18 mouse cellular contexts compared by ENCODE assay signal in genomic region chr13:6627352-6627751, GRCm38 (mm10). TPM values are rescaled to one million over a fixed set of nuclear protein-coding genes. Genes with fewer than 3 reads are reported as not detected.
A peak's percentile ranks its signal among the peaks of the same experiment; 100 is the strongest.
DNase-seq lines count a peak whose midpoint lies in the region; ATAC-seq and TF ChIP-seq lines count a peak whose summit lies in the region.
"Had no signal": no experiment of that assay in that cellular context is flagged by ENCODE, and none has a peak within 500 bp of the region (broad histone marks: within the 10 kb centered on the region; RNA-seq: fewer than 3 reads in every experiment).

No protein-coding gene starts in this region.

- intact Hi-C loops in gastrocnemius, adult 2 months (cut with DNase I): no loop called here

- no peaks in the 10 kb centered on the region for H3K9me3 ChIP-seq in midbrain, embryonic 11.5 days (ENCODE audit: control insufficient read depth, low read length)
- no peaks in the 10 kb centered on the region for H3K9me3 ChIP-seq in midbrain, embryonic 14.5 days (ENCODE audit: control insufficient read depth, low read length)
- no peaks in the 10 kb centered on the region for H3K9me3 ChIP-seq in hindbrain, embryonic 16.5 days (ENCODE audit: control insufficient read depth, low read length)
- H3K9me3 ChIP-seq: heart, embryonic 13.5 days; hindbrain, embryonic 10.5 days; midbrain, embryonic 10.5 days had no signal

- no peak overlapping the region for H3K9ac ChIP-seq in midbrain, embryonic 11.5 days (ENCODE audit: low read length)
- H3K9ac ChIP-seq in midbrain, embryonic 14.5 days (replicated peaks; ENCODE audit: low read length): no peak overlapping the region
- H3K9ac ChIP-seq in hindbrain, embryonic 16.5 days (ENCODE audit: low read depth, low read length): no peak overlapping the region
- H3K9ac ChIP-seq: heart, embryonic 13.5 days had no signal

- peak; percentile 35; the same call in 1 of the 2 replicates for TF ChIP-seq CTCF in gastrocnemius, adult 2 months (IDR thresholded peaks at IDR 0.05)

- 97% methylated on average over 3 of the region's 3 CpGs for WGBS in midbrain, embryonic 11.5 days
- 96% methylated on average over 3 of the region's 3 CpGs for WGBS in midbrain, embryonic 14.5 days
- WGBS in hindbrain, embryonic 16.5 days: 96% methylated on average over 3 of the region's 3 CpGs

- DNase-seq in gastrocnemius, adult 2 months: no peak
- DNase-seq in gastrocnemius, adult 8-10 months (ENCODE audit: low spot score in 2 of 2): no peak
- peak; percentile 39 for DNase-seq in midbrain, embryonic 11.5 days (ENCODE audit: low spot score, missing footprints)
- DNase-seq in midbrain, embryonic 14.5 days: no peak
- no peak for DNase-seq in ovary, postnatal 36 days (ENCODE audit: low spot score)
- DNase-seq in adrenal gland, postnatal 4 days (ENCODE audit: low spot score in 2 of 2): no peak
- DNase-seq: adrenal gland, postnatal 36 days; cerebellum, postnatal 10 days; gastrocnemius, postnatal 14 days; kidney, adult 11 months; kidney, postnatal 25 days; right cerebral cortex, postnatal 14 days had no signal

- no peak overlapping the region for H3K27ac ChIP-seq in gastrocnemius, adult 2 months
- no peak overlapping the region for H3K27ac ChIP-seq in midbrain, embryonic 11.5 days (ENCODE audit: low read depth, low read length)
- no peak overlapping the region for H3K27ac ChIP-seq in midbrain, embryonic 14.5 days (replicated peaks; ENCODE audit: low read depth, low read length)
- no peak overlapping the region for H3K27ac ChIP-seq in hindbrain, embryonic 16.5 days (ENCODE audit: low read depth, low read length)
- H3K27ac ChIP-seq: heart, embryonic 13.5 days; hindbrain, embryonic 10.5 days; midbrain, embryonic 10.5 days had no signal

- no peaks in the 10 kb centered on the region for H3K27me3 ChIP-seq in midbrain, embryonic 11.5 days (ENCODE audit: control insufficient read depth, insufficient read depth, low read length)
- H3K27me3 ChIP-seq in midbrain, embryonic 14.5 days (ENCODE audit: control insufficient read depth, insufficient read depth, low read length): no peaks in the 10 kb centered on the region
- H3K27me3 ChIP-seq in hindbrain, embryonic 16.5 days (replicated peaks; ENCODE audit: control insufficient read depth, insufficient read depth, low read length): no peaks in the 10 kb centered on the region
- H3K27me3 ChIP-seq: heart, embryonic 13.5 days had no signal

- H3K4me3 ChIP-seq in gastrocnemius, adult 2 months: no peak overlapping the region
- H3K4me3 ChIP-seq in midbrain, embryonic 11.5 days (ENCODE audit: low read depth, low read length): no peak overlapping the region
- no peak overlapping the region for H3K4me3 ChIP-seq in midbrain, embryonic 14.5 days (replicated peaks; ENCODE audit: low read depth, low read length)
- no peak overlapping the region for H3K4me3 ChIP-seq in hindbrain, embryonic 16.5 days (ENCODE audit: low read length)
- H3K4me3 ChIP-seq: heart, embryonic 13.5 days; hindbrain, embryonic 10.5 days; midbrain, embryonic 10.5 days had no signal

- no peaks in the 10 kb centered on the region for H3K36me3 ChIP-seq in midbrain, embryonic 11.5 days (ENCODE audit: control insufficient read depth, insufficient read depth, low read length)
- no peaks in the 10 kb centered on the region for H3K36me3 ChIP-seq in midbrain, embryonic 14.5 days (ENCODE audit: control insufficient read depth, insufficient read depth, low read length)
- H3K36me3 ChIP-seq in hindbrain, embryonic 16.5 days (ENCODE audit: control insufficient read depth, insufficient read depth, low read length): no peaks in the 10 kb centered on the region
- H3K36me3 ChIP-seq: hindbrain, embryonic 10.5 days; midbrain, embryonic 10.5 days had no signal

- ATAC-seq in midbrain, embryonic 11.5 days (ENCODE audit: low FRiP score): no peak
- no peak for ATAC-seq in midbrain, embryonic 14.5 days (ENCODE audit: low FRiP score, low TSS enrichment)
- peak; percentile 20 to 31; a peak in 1 of 4 replicates for ATAC-seq in hematopoietic stem cell, adult 5-6 weeks (replicated peaks in 1 of 2; ENCODE audit: insufficient read depth in 1 of 2, low FRiP score in 2 of 2, low TSS enrichment in 1 of 2, low read depth in 1 of 2, poor library complexity in 2 of 2, severe bottlenecking in 2 of 2)
- ATAC-seq in hindbrain, embryonic 16.5 days: no peak
- ATAC-seq: forebrain, embryonic 14.5 days had no signal

- H3K4me1 ChIP-seq in midbrain, embryonic 11.5 days (ENCODE audit: control insufficient read depth, insufficient read depth, low read length): no peaks in the 10 kb centered on the region
- H3K4me1 ChIP-seq in midbrain, embryonic 14.5 days (ENCODE audit: control insufficient read depth, insufficient read depth, low read length): no peaks in the 10 kb centered on the region
- H3K4me1 ChIP-seq in hindbrain, embryonic 16.5 days (ENCODE audit: control insufficient read depth, insufficient read depth, low read depth, low read length): no peaks in the 10 kb centered on the region

- no peak overlapping the region for H3K4me2 ChIP-seq in midbrain, embryonic 11.5 days
- no peak overlapping the region for H3K4me2 ChIP-seq in midbrain, embryonic 14.5 days (ENCODE audit: low read length)
- no peak overlapping the region for H3K4me2 ChIP-seq in hindbrain, embryonic 16.5 days (ENCODE audit: low read length)
- H3K4me2 ChIP-seq: heart, embryonic 13.5 days had no signal

RNA-seq across cellular contexts. Expression of gene Pfkp, which starts 21.2 kb away (rescaled TPM):
- total RNA-seq in gastrocnemius, adult 2 months (2021): 1 to 10 TPM; 4.0 to 5.8 TPM
- total RNA-seq in gastrocnemius, adult 8-10 months (2022): 1 to 10 TPM; 1.2 to 3.3 (median 3.2) TPM
- 33.5 and 34.7 TPM in 2 replicates for polyA plus RNA-seq in midbrain, embryonic 11.5 days (2014; fragmentation: Nextera tagmentation; extraction: Ambion mirVana)
- 241 and 275 TPM in 2 replicates for polyA plus RNA-seq in midbrain, embryonic 14.5 days (2014; fragmentation: Nextera tagmentation; extraction: Ambion mirVana)
- total RNA-seq in hematopoietic stem cell, adult 5-6 weeks (2017): 46.1 and 51.6 TPM in 2 replicates
- 507 and 556 TPM in 2 replicates for polyA plus RNA-seq in hindbrain, embryonic 16.5 days (2015; fragmentation: Nextera tagmentation; extraction: Ambion mirVana)
- 10 to 100 TPM; 50.5 to 63.4 TPM for total RNA-seq in adrenal gland, postnatal 4 days (2021)

Comparison
In these comparisons a context has a peak if more than half of its experiments do, and no peak if none do; other contexts are left out.
1. ATAC-seq: peak in hematopoietic stem cell, adult 5-6 weeks (2 of 2); none in midbrain, embryonic 11.5 days (single experiment), midbrain, embryonic 14.5 days (single experiment) and hindbrain, embryonic 16.5 days (single experiment).